Mouse (Mus musculus) olfactory bulb, adult 2 months (tissue): ENCODE results near the gene Rora.

Experiments used
- CTCF ChIP-seq: fragments of 200-500 bp; IDR thresholded peaks from 2 replicates; pipeline ENCODE4 v1.5.1; 2012; ENCODE audit warnings: low read depth, mild to moderate bottlenecking, low read length, moderate library complexity; ENCODE audit not compliant: insufficient read depth
- POLR2A ChIP-seq: fragments of 200-500 bp; IDR thresholded peaks from 2 replicates; pipeline ENCODE4 v1.6.1; 2012; ENCODE audit warnings: mild to moderate bottlenecking, low read depth, low read length, moderate library complexity; ENCODE audit not compliant: insufficient read depth

DNA sequence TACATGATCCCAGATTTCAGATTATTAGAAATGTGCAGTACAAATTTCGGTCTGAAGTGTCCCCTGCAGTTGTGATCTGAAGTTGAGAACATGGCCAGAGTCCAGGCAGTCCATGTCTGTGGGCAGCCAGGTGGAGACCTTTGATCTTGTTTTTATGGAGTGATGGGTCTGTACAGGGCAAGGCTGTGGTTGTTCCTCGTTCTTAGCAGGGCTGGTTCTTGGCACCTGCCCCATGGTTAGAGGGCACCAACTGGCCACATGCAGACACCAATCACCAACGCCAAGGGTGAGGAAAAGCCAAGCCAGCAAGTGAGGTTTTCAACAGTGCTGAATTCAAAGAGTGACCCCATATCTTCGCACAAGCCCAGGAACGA lies 456.7 kb downstream of the Rora start:
- no peak for TF ChIP-seq POLR2A
- TF ChIP-seq CTCF: no peak
